Mouse (Mus musculus) liver, adult 2 months (tissue): Measurements from ENCODE around the gene Mrps15.

ENCODE experiments used
- CTCF ChIP-seq: fragments of 200-500 bp; IDR thresholded peaks from 2 replicates; pipeline ENCODE4 v1.5.1; 2011; ENCODE audit warnings: low read depth, low read length, control low read depth
- POLR2A ChIP-seq: fragments of 200-500 bp; IDR thresholded peaks from 2 replicates; pipeline ENCODE4 v1.6.1; 2011; ENCODE audit warnings: low read length, control low read depth; ENCODE audit not compliant: insufficient read depth; ENCODE audit errors: extremely low read depth

- no peak for TF ChIP-seq CTCF
- no peak for TF ChIP-seq POLR2A
Measured at GRCm38 (mm10) chr4:126091873-126092272, 45.1 kb downstream of the Mrps15 start.
